In genomic region chr19:31073959-31074716, GRCm38 (mm10) we compare ENCODE assay signal across 9 mouse cellular contexts. TPM values are rescaled to one million over a fixed set of nuclear protein-coding genes. Genes with fewer than 3 reads are reported as not detected.
A peak's percentile ranks its signal among the peaks of the same experiment; 100 is the strongest.
DNase-seq lines count a peak whose midpoint lies in the region; ATAC-seq and TF ChIP-seq lines count a peak whose summit lies in the region.
"Had no signal": no experiment of that assay in that cellular context is flagged by ENCODE, and none has a peak within 500 bp of the region (broad histone marks: within the 10 kb centered on the region; RNA-seq: fewer than 3 reads in every experiment).

No protein-coding gene starts in this region.

- peak overlapping the region; percentile 81 for H3K27ac ChIP-seq in hindbrain, embryonic 10.5 days
- H3K27ac ChIP-seq in midbrain, embryonic 15.5 days = peak overlapping the region; percentile 46

- H3K4me3 ChIP-seq in hindbrain, embryonic 10.5 days = peak overlapping the region; percentile 35
- H3K4me3 ChIP-seq in midbrain, embryonic 15.5 days = peak overlapping the region; percentile 20

- TF ChIP-seq POLR2A in brain, embryonic 14.5 days (IDR thresholded peaks at IDR 0.05; ENCODE audit: borderline replicate concordance, extremely low read depth, insufficient read depth, insufficient read length, poor library complexity, severe bottlenecking) = no peak

- H3K9me3 ChIP-seq in hindbrain, embryonic 10.5 days = no peaks in the 10 kb centered on the region
- H3K9me3 ChIP-seq in midbrain, embryonic 15.5 days = no peaks in the 10 kb centered on the region

- ATAC-seq in midbrain, embryonic 15.5 days (replicated peaks) = peak; percentile 82

- WGBS in hindbrain, embryonic 10.5 days = 45% methylated on average over 24 of the region's 24 CpGs
- 21% methylated on average over 24 of the region's 24 CpGs for WGBS in midbrain, embryonic 15.5 days

- peak; percentile 8 for DNase-seq in gastrocnemius, postnatal 10 days
- no peak for DNase-seq in gastrocnemius, postnatal 36 days
- peak; percentile 64 for DNase-seq in brain, embryonic 14.5 days (ENCODE audit: low read depth)
- DNase-seq in hindbrain, embryonic 10.5 days (ENCODE audit: low spot score) = no peak
- no peak for DNase-seq in ovary, adult 18-20 months (ENCODE audit: low spot score)
- DNase-seq in MN1 (ENCODE audit: low spot score) = no peak
- DNase-seq in lung, postnatal 4 days = no peak
- DNase-seq: gastrocnemius, postnatal 25 days had no signal

- no peaks in the 10 kb centered on the region for H3K36me3 ChIP-seq in hindbrain, embryonic 10.5 days
- H3K36me3 ChIP-seq in midbrain, embryonic 15.5 days (replicated peaks) = no peaks in the 10 kb centered on the region

- peaks cover 8% of the 10 kb centered on the region for H3K4me1 ChIP-seq in hindbrain, embryonic 10.5 days (replicated peaks)
- peaks cover 12% of the 10 kb centered on the region for H3K4me1 ChIP-seq in midbrain, embryonic 15.5 days

- H3K27me3 ChIP-seq in hindbrain, embryonic 10.5 days (ENCODE audit: insufficient read depth, poor library complexity, severe bottlenecking) = no peaks in the 10 kb centered on the region
- H3K27me3 ChIP-seq in midbrain, embryonic 15.5 days (replicated peaks) = no peaks in the 10 kb centered on the region

- intact Hi-C loops in gastrocnemius, postnatal 36 days (cut with DNase I) = no loop called here

- peak overlapping the region; percentile 46 for H3K4me2 ChIP-seq in midbrain, embryonic 15.5 days

- H3K9ac ChIP-seq in midbrain, embryonic 15.5 days = peak overlapping the region; percentile 17

- TF ChIP-seq CTCF in brain, embryonic 14.5 days (IDR thresholded peaks at IDR 0.05; ENCODE audit: borderline replicate concordance, extremely low read depth, insufficient read depth, insufficient read length) = no peak

RNA-seq across cellular contexts. Expression of gene Cstf2t, which starts 8.5 kb away (rescaled TPM):
- 10 to 100 TPM; 22.6 to 24.0 TPM for total RNA-seq in gastrocnemius, postnatal 10 days (2021)
- 10 to 100 TPM; 13.6 to 17.7 TPM for total RNA-seq in gastrocnemius, postnatal 36 days (2021)
- polyA plus RNA-seq in brain, embryonic 14.5 days (2012; rRNA removed) = 36.7 and 46.7 TPM in 2 replicates
- polyA plus RNA-seq in hindbrain, embryonic 10.5 days (2016; fragmentation: Nextera tagmentation; extraction: Ambion mirVana) = 51.0 and 56.3 TPM in 2 replicates
- 82.3 and 82.8 TPM in 2 replicates for polyA plus RNA-seq in midbrain, embryonic 15.5 days (2015; fragmentation: Nextera tagmentation; extraction: Ambion mirVana)

Comparison
In these comparisons a context has a peak if more than half of its experiments do, and no peak if none do; other contexts are left out.
1. DNase-seq: peak in gastrocnemius, postnatal 10 days (single experiment) and brain, embryonic 14.5 days (single experiment); none in gastrocnemius, postnatal 36 days (0 of 2), hindbrain, embryonic 10.5 days (single experiment), ovary, adult 18-20 months (single experiment), MN1 (single experiment) and lung, postnatal 4 days (0 of 2).